Mouse (Mus musculus): ENCODE results near the gene Rgs6. TPM values are rescaled to one million over a fixed set of nuclear protein-coding genes. Genes with fewer than 3 reads are reported as not detected.

Rgs6 gene
- polyA plus RNA-seq, 1 experiment: 2.9 TPM

DNA sequence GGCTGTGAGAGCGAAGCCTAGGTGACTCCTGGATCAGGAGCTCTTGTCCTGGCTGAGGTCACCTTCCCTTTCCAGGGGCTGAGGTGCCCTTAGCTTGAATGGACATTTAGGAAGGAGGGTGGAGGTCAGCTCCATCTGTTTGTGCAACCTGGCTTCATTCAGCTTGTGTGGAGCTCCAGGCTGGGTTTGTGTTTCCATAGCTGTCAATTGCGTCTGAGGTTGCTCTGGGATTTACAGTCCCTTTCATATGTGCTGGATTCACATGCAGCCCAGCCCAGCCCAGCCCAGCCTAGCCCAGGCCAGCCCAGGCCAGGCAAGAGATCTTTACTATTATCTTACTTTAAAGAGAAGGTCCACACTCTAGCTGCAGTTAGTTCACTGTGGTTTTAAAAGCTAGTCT lies 163.8 kb downstream of the Rgs6 start:
- Histone ChIP-seq H3K4me1 (ENCODE audit: control insufficient read depth, insufficient read depth, low read length) (no peaks in the 10 kb centered on the region), H3K36me3 (ENCODE audit: control insufficient read depth, insufficient read depth, low read length) (no peaks in the 10 kb centered on the region), H3K4me3 (ENCODE audit: insufficient read depth, low read depth, low read length) (no peak overlapping the region), H3K27me3 (replicated peaks; ENCODE audit: control insufficient read depth, insufficient read depth, low read length) (no peaks in the 10 kb centered on the region), H3K27ac (ENCODE audit: insufficient read depth, low read depth, low read length) (no peak overlapping the region)
- WGBS: 84% methylated on average over 2 of the region's 2 CpGs
- TF ChIP-seq CTCF (conservative IDR thresholded peaks at IDR 0.05; ENCODE audit: insufficient read depth, insufficient read length, low read depth, low read length): no peak
- no peak for TF ChIP-seq POLR2A (IDR thresholded peaks at IDR 0.05; ENCODE audit: low read depth, low read length)
- DNase-seq: no peak

GRCm38 (mm10) chr12:82754501-82754900 lies 166.4 kb downstream of the Rgs6 start:
- no peak overlapping the region for H3K4me3 ChIP-seq (ENCODE audit: insufficient read depth, low read depth, low read length)
- H3K27ac ChIP-seq (ENCODE audit: insufficient read depth, low read depth, low read length): no peak overlapping the region
- H3K4me1 ChIP-seq (ENCODE audit: control insufficient read depth, insufficient read depth, low read length): 0 out of 2 replicates have a peak, but pooled peaks cover 3% of the 10 kb centered on the region
- H3K27me3 ChIP-seq (replicated peaks; ENCODE audit: control insufficient read depth, insufficient read depth, low read length): no peaks in the 10 kb centered on the region
- no peaks in the 10 kb centered on the region for H3K36me3 ChIP-seq (ENCODE audit: control insufficient read depth, insufficient read depth, low read length)
- no peak for TF ChIP-seq CTCF (conservative IDR thresholded peaks at IDR 0.05; ENCODE audit: insufficient read depth, insufficient read length, low read depth, low read length)
- no peak for TF ChIP-seq POLR2A (IDR thresholded peaks at IDR 0.05; ENCODE audit: low read depth, low read length)
- DNase-seq: no peak
- 46% methylated on average over 3 of the region's 3 CpGs for WGBS

DNA sequence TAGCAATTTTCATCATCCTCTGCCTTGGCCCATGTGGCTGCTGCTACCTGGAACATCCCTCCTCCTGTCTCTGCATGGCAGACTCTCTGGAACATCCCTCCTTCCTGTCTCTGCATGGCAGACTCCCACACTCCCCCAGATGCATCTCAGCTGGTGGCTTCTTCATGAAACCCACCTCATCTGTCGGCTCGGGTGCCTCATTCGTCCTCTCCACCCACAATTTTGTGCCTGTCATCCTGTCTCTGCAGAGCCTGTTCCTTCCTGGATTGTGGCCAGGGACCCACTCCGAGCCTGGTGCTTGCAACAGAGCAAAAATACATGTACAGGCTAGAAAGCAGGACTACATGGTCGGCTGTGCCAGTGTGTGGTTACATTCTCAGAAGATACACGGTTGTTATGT lies 168.7 kb downstream of the Rgs6 start:
- 32% methylated on average over 6 of the region's 6 CpGs for WGBS

DNA sequence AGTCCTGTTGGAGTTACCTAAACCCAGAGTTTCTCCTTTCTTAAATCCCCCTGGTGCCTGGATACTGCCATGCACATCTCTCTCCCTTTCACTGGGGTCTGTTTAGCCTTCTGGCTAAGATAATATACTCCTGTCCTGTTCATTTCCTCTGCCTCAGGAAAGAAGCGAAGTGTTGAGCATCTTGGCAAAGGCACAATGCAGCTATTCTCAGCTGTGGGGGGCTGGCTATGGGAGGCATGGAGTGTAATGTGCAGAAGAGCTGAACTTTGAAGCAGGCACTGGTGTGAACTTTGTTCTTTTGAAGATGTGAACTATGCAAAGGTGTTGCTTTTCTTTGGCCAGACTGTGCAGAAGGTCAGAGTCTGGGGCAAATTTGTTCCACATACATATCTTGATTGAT lies 169.3 kb downstream of the Rgs6 start:
- no peak overlapping the region for H3K27ac ChIP-seq (ENCODE audit: insufficient read depth, low read depth, low read length)
- DNase-seq: peak; percentile 7
- TF ChIP-seq CTCF (conservative IDR thresholded peaks at IDR 0.05; ENCODE audit: insufficient read depth, insufficient read length, low read depth, low read length) (no peak), POLR2A (IDR thresholded peaks at IDR 0.05; ENCODE audit: low read depth, low read length) (no peak)
- H3K27me3 ChIP-seq (replicated peaks; ENCODE audit: control insufficient read depth, insufficient read depth, low read length): no peaks in the 10 kb centered on the region
- no peaks in the 10 kb centered on the region for H3K36me3 ChIP-seq (ENCODE audit: control insufficient read depth, insufficient read depth, low read length)
- WGBS: 43% methylated on average over 1 of the region's 1 CpGs
- H3K4me3 ChIP-seq (ENCODE audit: insufficient read depth, low read depth, low read length): no peak overlapping the region
- 0 out of 2 replicates have a peak, but pooled peaks cover 3% of the 10 kb centered on the region for H3K4me1 ChIP-seq (ENCODE audit: control insufficient read depth, insufficient read depth, low read length)

More for the DNA sequence above, 168.7 kb downstream of the Rgs6 start:
- Histone ChIP-seq H3K27me3 (replicated peaks; ENCODE audit: control insufficient read depth, insufficient read depth, low read length) (no peaks in the 10 kb centered on the region), H3K4me3 (ENCODE audit: insufficient read depth, low read depth, low read length) (no peak overlapping the region), H3K27ac (ENCODE audit: insufficient read depth, low read depth, low read length) (no peak overlapping the region), H3K36me3 (ENCODE audit: control insufficient read depth, insufficient read depth, low read length) (no peaks in the 10 kb centered on the region), H3K4me1 (ENCODE audit: control insufficient read depth, insufficient read depth, low read length) (0 out of 2 replicates have a peak, but pooled peaks cover 3% of the 10 kb centered on the region)
- TF ChIP-seq POLR2A (IDR thresholded peaks at IDR 0.05; ENCODE audit: low read depth, low read length): no peak
- no peak for TF ChIP-seq CTCF (conservative IDR thresholded peaks at IDR 0.05; ENCODE audit: insufficient read depth, insufficient read length, low read depth, low read length)
- no peak for DNase-seq

- WGBS: 88% methylated on average over 2 of the region's 2 CpGs
- no peak for DNase-seq
- Histone ChIP-seq H3K4me3 (ENCODE audit: insufficient read depth, low read depth, low read length) (no peak overlapping the region), H3K36me3 (ENCODE audit: control insufficient read depth, insufficient read depth, low read length) (no peaks in the 10 kb centered on the region), H3K27ac (ENCODE audit: insufficient read depth, low read depth, low read length) (no peak overlapping the region), H3K27me3 (replicated peaks; ENCODE audit: control insufficient read depth, insufficient read depth, low read length) (no peaks in the 10 kb centered on the region), H3K4me1 (ENCODE audit: control insufficient read depth, insufficient read depth, low read length) (0 out of 2 replicates have a peak, but pooled peaks cover 3% of the 10 kb centered on the region)
- TF ChIP-seq POLR2A (IDR thresholded peaks at IDR 0.05; ENCODE audit: low read depth, low read length) (no peak), CTCF (conservative IDR thresholded peaks at IDR 0.05; ENCODE audit: insufficient read depth, insufficient read length, low read depth, low read length) (no peak)
Measured at GRCm38 (mm10) chr12:82762046-82762445, 174.0 kb downstream of the Rgs6 start.

GRCm38 (mm10) chr12:82768726-82769125 lies 180.6 kb downstream of the Rgs6 start:
- DNase-seq: no peak
- Histone ChIP-seq H3K36me3 (ENCODE audit: control insufficient read depth, insufficient read depth, low read length) (no peaks in the 10 kb centered on the region), H3K4me3 (ENCODE audit: insufficient read depth, low read depth, low read length) (no peak overlapping the region), H3K27me3 (replicated peaks; ENCODE audit: control insufficient read depth, insufficient read depth, low read length) (no peaks in the 10 kb centered on the region), H3K27ac (ENCODE audit: insufficient read depth, low read depth, low read length) (no peak overlapping the region), H3K4me1 (ENCODE audit: control insufficient read depth, insufficient read depth, low read length) (no peaks in the 10 kb centered on the region)
- no peak for TF ChIP-seq POLR2A (IDR thresholded peaks at IDR 0.05; ENCODE audit: low read depth, low read length)
- no peak for TF ChIP-seq CTCF (conservative IDR thresholded peaks at IDR 0.05; ENCODE audit: insufficient read depth, insufficient read length, low read depth, low read length)
- 67% methylated on average over 3 of the region's 3 CpGs for WGBS

DNA sequence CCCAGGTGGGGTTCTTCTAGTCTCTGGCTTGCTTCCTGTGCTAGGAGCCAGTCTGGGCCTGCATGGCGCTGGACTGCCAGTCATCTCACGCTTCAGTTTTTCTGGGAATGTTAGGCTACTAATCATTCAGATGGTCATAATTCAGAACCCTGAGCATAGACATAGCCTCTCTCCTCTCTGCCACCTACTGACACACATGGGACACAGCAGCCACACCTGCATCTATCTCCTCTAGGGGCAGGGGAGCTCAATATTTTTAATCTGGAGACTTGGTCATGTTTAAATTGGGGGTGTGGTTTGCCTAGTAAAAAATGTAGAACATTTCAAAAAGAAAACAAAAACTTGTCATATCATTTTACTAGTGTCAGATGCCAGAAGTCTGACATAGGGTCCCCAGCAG lies 184.1 kb downstream of the Rgs6 start:
- peak; percentile 47 for TF ChIP-seq CTCF (conservative IDR thresholded peaks at IDR 0.05; ENCODE audit: insufficient read depth, insufficient read length, low read depth, low read length)
- no peak for TF ChIP-seq POLR2A (IDR thresholded peaks at IDR 0.05; ENCODE audit: low read depth, low read length)
- 83% methylated on average over 2 of the region's 2 CpGs for WGBS
- no peak overlapping the region for H3K4me3 ChIP-seq (ENCODE audit: insufficient read depth, low read depth, low read length)
- DNase-seq: no peak
- no peaks in the 10 kb centered on the region for H3K4me1 ChIP-seq (ENCODE audit: control insufficient read depth, insufficient read depth, low read length)
- H3K36me3 ChIP-seq (ENCODE audit: control insufficient read depth, insufficient read depth, low read length): no peaks in the 10 kb centered on the region
- H3K27ac ChIP-seq (ENCODE audit: insufficient read depth, low read depth, low read length): no peak overlapping the region
- no peaks in the 10 kb centered on the region for H3K27me3 ChIP-seq (replicated peaks; ENCODE audit: control insufficient read depth, insufficient read depth, low read length)

Measured in kidney, adult 2 months (tissue).